Mouse (Mus musculus) stomach, postnatal 0 days (tissue): ENCODE measurements at regions not wholly inside any gene's neighbourhood (a gene's known extent, or its start where the extent isn't known, plus 50 kb on each side); places are given as distances from the start of the nearest gene placed in this dataset.

Experiments
- ATAC-seq: fragments of 200-750 bp; cut with Nextera tagmentation; 2 replicates; pipeline ENCODE4 v1.8.0; 2017; ENCODE audit not compliant: low FRiP score, low TSS enrichment
- DNase-seq: peaks from one replicate; pipeline ENCODE4 v3.0.0-alpha.2; 2016; ENCODE audit warnings: low spot score
- H3K27ac ChIP-seq: fragments of 300-500 bp; sonication (generic); replicated peaks from 2 replicates; pipeline ENCODE4 v1.5.1; 2014; ENCODE audit warnings: mild to moderate bottlenecking, control low read depth
- H3K27me3 ChIP-seq: fragments of 300-500 bp; sonication (generic); 2 replicates; pipeline ENCODE4 v1.6.1; 2014; ENCODE audit warnings: low read length; ENCODE audit not compliant: control insufficient read depth, insufficient read depth
- H3K36me3 ChIP-seq: fragments of 300-500 bp; sonication (generic); 2 replicates; pipeline ENCODE4 v1.6.1; 2014; ENCODE audit warnings: low read length, mixed read lengths; ENCODE audit not compliant: control insufficient read depth, insufficient read depth
- H3K4me1 ChIP-seq: fragments of 300-500 bp; sonication (generic); replicated peaks from 2 replicates; pipeline ENCODE4 v1.6.1; 2014; ENCODE audit warnings: antibody characterized with exemption; ENCODE audit not compliant: control insufficient read depth, insufficient read depth
- H3K4me2 ChIP-seq: fragments of 300-500 bp; sonication (generic); replicated peaks from 2 replicates; pipeline ENCODE4 v1.6.1; 2014; ENCODE audit warnings: low read depth, mild to moderate bottlenecking, control low read depth, moderate library complexity
- H3K4me3 ChIP-seq: fragments of 300-500 bp; sonication (generic); 2 replicates; pipeline ENCODE4 v1.5.1; 2014; ENCODE audit warnings: low read depth, low read length, control low read depth
- H3K9ac ChIP-seq: fragments of 300-500 bp; sonication (generic); 2 replicates; pipeline ENCODE4 v1.6.1; 2014; ENCODE audit warnings: mild to moderate bottlenecking, low read length, control low read depth, mixed read lengths
- H3K9me3 ChIP-seq: fragments of 300-500 bp; sonication (generic); 2 replicates; pipeline ENCODE4 v1.6.1; 2016; ENCODE audit warnings: low read length; ENCODE audit not compliant: control insufficient read depth
- CTCF ChIP-seq: IDR thresholded peaks from 2 replicates; pipeline ENCODE4 v1.5.1; 2016; ENCODE audit warnings: antibody characterized with exemption, low read depth, mild to moderate bottlenecking, moderate library complexity
- EP300 ChIP-seq: optimal IDR thresholded peaks from 2 replicates; pipeline ENCODE3; 2016; ENCODE audit warnings: antibody characterized with exemption
- WGBS: fragments of 180-500 bp; shearing (Covaris S2); extraction: QIAGEN DNeasy Blood & Tissue Kit; methylation state at CpG from one replicate; pipeline ENCODE4 v1.1.7; 2014; 5-methylcytosine and 5-hydroxymethylcytosine counted together

- no peaks in the 10 kb centered on the region for H3K4me1 ChIP-seq
- no peaks in the 10 kb centered on the region for H3K27me3 ChIP-seq
- no peak overlapping the region for H3K4me3 ChIP-seq
- H3K36me3 ChIP-seq, result no peaks in the 10 kb centered on the region
- TF ChIP-seq EP300 (no peak), CTCF (no peak)
- no peak overlapping the region for H3K27ac ChIP-seq
- no peak overlapping the region for H3K9ac ChIP-seq
- ATAC-seq, result no peak
- no peak for DNase-seq
- no peaks in the 10 kb centered on the region for H3K9me3 ChIP-seq
- H3K4me2 ChIP-seq, result no peak overlapping the region
- 61% methylated on average over 2 of the region's 2 CpGs for WGBS
These were observed 453.4 kb upstream of the Adamts5 start for GRCm38 (mm10) chr16:86355036-86355435.

GRCm38 (mm10) chr16:86347753-86348152 is 446.1 kb upstream of the Adamts5 start:
- no peaks in the 10 kb centered on the region for H3K9me3 ChIP-seq
- H3K27ac ChIP-seq, result no peak overlapping the region
- no peak for ATAC-seq
- no peaks in the 10 kb centered on the region for H3K36me3 ChIP-seq
- H3K4me1 ChIP-seq, result no peaks in the 10 kb centered on the region
- DNase-seq, result no peak
- H3K4me3 ChIP-seq, result no peak overlapping the region
- H3K9ac ChIP-seq, result no peak overlapping the region
- no peak overlapping the region for H3K4me2 ChIP-seq
- H3K27me3 ChIP-seq, result no peaks in the 10 kb centered on the region
- no peak for TF ChIP-seq CTCF
- TF ChIP-seq EP300, result no peak
- 79% methylated on average over 5 of the region's 5 CpGs for WGBS

GRCm38 (mm10) chr16:86346916-86347315 is 445.3 kb upstream of the Adamts5 start:
- Histone ChIP-seq H3K4me1 (no peaks in the 10 kb centered on the region), H3K4me2 (no peak overlapping the region), H3K27me3 (no peaks in the 10 kb centered on the region), H3K36me3 (no peaks in the 10 kb centered on the region), H3K27ac (no peak overlapping the region), H3K4me3 (no peak overlapping the region), H3K9me3 (no peaks in the 10 kb centered on the region), H3K9ac (no peak overlapping the region)
- no peak for DNase-seq
- no peak for TF ChIP-seq EP300
- WGBS, result 42% methylated on average over 3 of the region's 3 CpGs
- no peak for ATAC-seq

- H3K27ac ChIP-seq, result no peak overlapping the region
- TF ChIP-seq EP300 (no peak), CTCF (no peak)
- no peak overlapping the region for H3K4me3 ChIP-seq
- H3K4me1 ChIP-seq, result no peaks in the 10 kb centered on the region
- H3K36me3 ChIP-seq, result no peaks in the 10 kb centered on the region
- ATAC-seq (no peak), DNase-seq (no peak)
- H3K9me3 ChIP-seq, result no peaks in the 10 kb centered on the region
- H3K9ac ChIP-seq, result no peak overlapping the region
- H3K4me2 ChIP-seq, result no peak overlapping the region
- WGBS, result 40% methylated on average over 2 of the region's 2 CpGs
- no peaks in the 10 kb centered on the region for H3K27me3 ChIP-seq
These were observed 438.7 kb upstream of the Adamts5 start for GRCm38 (mm10) chr16:86340311-86340710.

- DNase-seq (no peak), ATAC-seq (no peak)
- Histone ChIP-seq H3K4me1 (no peaks in the 10 kb centered on the region), H3K9me3 (no peaks in the 10 kb centered on the region), H3K27me3 (no peaks in the 10 kb centered on the region), H3K9ac (no peak overlapping the region), H3K4me3 (no peak overlapping the region), H3K27ac (no peak overlapping the region), H3K36me3 (no peaks in the 10 kb centered on the region), H3K4me2 (no peak overlapping the region)
- 33% methylated on average over 2 of the region's 2 CpGs for WGBS
- TF ChIP-seq CTCF, result no peak
- TF ChIP-seq EP300, result no peak
These were observed 423.8 kb upstream of the Adamts5 start for GRCm38 (mm10) chr16:86325406-86325805.

GRCm38 (mm10) chr16:86318898-86319297 is 417.3 kb upstream of the Adamts5 start:
- no peaks in the 10 kb centered on the region for H3K36me3 ChIP-seq
- ATAC-seq (no peak), DNase-seq (no peak)
- H3K27ac ChIP-seq, result no peak overlapping the region
- H3K4me1 ChIP-seq, result no peaks in the 10 kb centered on the region
- TF ChIP-seq CTCF, result no peak
- TF ChIP-seq EP300, result no peak
- H3K27me3 ChIP-seq, result no peaks in the 10 kb centered on the region
- H3K9ac ChIP-seq, result no peak overlapping the region
- no peak overlapping the region for H3K4me2 ChIP-seq
- no peak overlapping the region for H3K4me3 ChIP-seq
- 48% methylated on average over 2 of the region's 2 CpGs for whole genome bisulfite sequencing
- no peaks in the 10 kb centered on the region for H3K9me3 ChIP-seq
